22 mouse cellular contexts compared by ENCODE assay signal in genomic region chr14:45615776-45616175, GRCm38 (mm10).
"Had no signal": no experiment of that assay in that cellular context is flagged by ENCODE, and none has a peak within 500 bp of the region (broad histone marks: within the 10 kb centered on the region; RNA-seq: fewer than 3 reads in every experiment).

No protein-coding gene starts in this region.

- H3K9ac ChIP-seq: kidney, embryonic 15.5 days; liver, embryonic 14.5 days; lung, embryonic 15.5 days; midbrain, embryonic 13.5 days; neural tube, embryonic 13.5 days; stomach, embryonic 15.5 days had no signal

- H3K9me3 ChIP-seq: kidney, embryonic 15.5 days; lung, embryonic 15.5 days; megakaryocyte, embryonic 14.5 days; midbrain, embryonic 10.5 days; midbrain, embryonic 13.5 days; neural tube, embryonic 13.5 days; stomach, embryonic 15.5 days had no signal

- ATAC-seq: midbrain, embryonic 13.5 days; midbrain, embryonic 16.5 days had no signal

- H3K4me2 ChIP-seq: kidney, embryonic 15.5 days; liver, embryonic 11.5 days; lung, embryonic 15.5 days; midbrain, embryonic 13.5 days; neural tube, embryonic 13.5 days; stomach, embryonic 15.5 days had no signal

- H3K27ac ChIP-seq: kidney, embryonic 15.5 days; left cerebral cortex, adult 2 months; liver, embryonic 14.5 days; lung, embryonic 15.5 days; midbrain, embryonic 10.5 days; midbrain, embryonic 13.5 days; neural tube, embryonic 13.5 days; stomach, embryonic 15.5 days had no signal

- H3K27me3 ChIP-seq: kidney, embryonic 15.5 days; lung, embryonic 15.5 days; megakaryocyte, embryonic 14.5 days; midbrain, embryonic 13.5 days; neural tube, embryonic 13.5 days; stomach, embryonic 15.5 days had no signal

- H3K4me3 ChIP-seq: kidney, embryonic 15.5 days; left cerebral cortex, adult 2 months; lung, embryonic 15.5 days; megakaryocyte, embryonic 14.5 days; midbrain, embryonic 10.5 days; midbrain, embryonic 13.5 days; myocyte; neural tube, embryonic 13.5 days; stomach, embryonic 15.5 days had no signal

- H3K4me1 ChIP-seq: lung, embryonic 15.5 days; midbrain, embryonic 10.5 days; neural tube, embryonic 13.5 days; stomach, embryonic 15.5 days had no signal

- DNase-seq: kidney, postnatal 10 days; kidney, postnatal 36 days; layer of hippocampus, postnatal 36 days; lung, adult 18-20 months; lung, postnatal 10 days; lung, postnatal 36 days; retina, postnatal 1 day; right cerebral cortex, postnatal 25 days; spleen, adult 18-20 months; thymus, postnatal 25 days had no signal
